ENCODE assay signal across 12 mouse cellular contexts in genomic region chr17:71730655-71731054, GRCm38 (mm10). TPM values are rescaled to one million over a fixed set of nuclear protein-coding genes. Genes with fewer than 3 reads are reported as not detected.
DNase-seq lines count a peak whose midpoint lies in the region; ATAC-seq and TF ChIP-seq lines count a peak whose summit lies in the region.
"Had no signal": no experiment of that assay in that cellular context is flagged by ENCODE, and none has a peak within 500 bp of the region (broad histone marks: within the 10 kb centered on the region; RNA-seq: fewer than 3 reads in every experiment).

No protein-coding gene starts in this region.

- H3K9ac ChIP-seq in liver, adult 2 months (ENCODE audit: low read depth, low read length): no peak overlapping the region
- no peak overlapping the region for H3K9ac ChIP-seq in liver, embryonic 12.5 days
- H3K9ac ChIP-seq: intestine, embryonic 15.5 days; liver, embryonic 14.5 days; stomach, embryonic 15.5 days had no signal

- H3K27ac ChIP-seq in liver, adult 2 months (replicated peaks; ENCODE audit: insufficient read depth, low read depth, low read length): no peak overlapping the region
- H3K27ac ChIP-seq in liver, embryonic 12.5 days: no peak overlapping the region
- H3K27ac ChIP-seq: intestine, embryonic 15.5 days; liver, embryonic 14.5 days; stomach, embryonic 15.5 days had no signal

- no peak for TF ChIP-seq CTCF in liver, adult 2 months (IDR thresholded peaks at IDR 0.05; ENCODE audit: low read depth, low read length)

- intact Hi-C loops in gastrocnemius, postnatal 14 days (cut with DNase I; ENCODE audit: low total_unique reads): no loop called here
- intact Hi-C loops in heart, postnatal 14 days (cut with DNase I): no loop called here

- peak; percentile 2 for DNase-seq in liver, adult 2 months (ENCODE audit: extremely low read depth, low read depth, low spot score)
- DNase-seq in gastrocnemius, postnatal 14 days: peak; percentile 68
- DNase-seq in heart, postnatal 14 days: peak; percentile 57 to 74
- DNase-seq in skeletal muscle tissue, adult 2 months (ENCODE audit: low read depth, low spot score): peak; percentile 89
- DNase-seq in thymus, postnatal 14 days: no peak
- no peak for DNase-seq in thymus, adult 18-20 months

- ATAC-seq in liver, embryonic 12.5 days: no peak
- ATAC-seq: intestine, embryonic 15.5 days had no signal

- no peak for TF ChIP-seq POLR2A in liver, adult 2 months (IDR thresholded peaks at IDR 0.05; ENCODE audit: extremely low read depth, insufficient read depth, low read length)

- H3K9me3 ChIP-seq in liver, embryonic 12.5 days (replicated peaks): no peaks in the 10 kb centered on the region
- H3K9me3 ChIP-seq: intestine, embryonic 15.5 days; stomach, embryonic 15.5 days had no signal

- H3K4me1 ChIP-seq in liver, adult 2 months (ENCODE audit: control insufficient read depth, insufficient read depth, low read length): no peaks in the 10 kb centered on the region
- no peaks in the 10 kb centered on the region for H3K4me1 ChIP-seq in liver, embryonic 12.5 days
- H3K4me1 ChIP-seq: intestine, embryonic 15.5 days; stomach, embryonic 15.5 days had no signal

- H3K79me2 ChIP-seq in liver, adult 2 months (ENCODE audit: control insufficient read depth, insufficient read depth, low read length): no peaks in the 10 kb centered on the region

- 30% methylated on average over 2 of the region's 2 CpGs for WGBS in liver, adult 2 months
- 60% methylated on average over 2 of the region's 2 CpGs for WGBS in liver, embryonic 12.5 days (ENCODE audit: insufficient replicate concordance)

- H3K27me3 ChIP-seq in liver, adult 2 months (ENCODE audit: control insufficient read depth, insufficient read depth, low read length): no peaks in the 10 kb centered on the region
- no peaks in the 10 kb centered on the region for H3K27me3 ChIP-seq in liver, embryonic 12.5 days (replicated peaks)
- H3K27me3 ChIP-seq: intestine, embryonic 15.5 days; stomach, embryonic 15.5 days had no signal

- no peak overlapping the region for H3K4me3 ChIP-seq in liver, adult 2 months (ENCODE audit: insufficient read depth, low read depth, low read length)
- no peak overlapping the region for H3K4me3 ChIP-seq in liver, embryonic 12.5 days
- H3K4me3 ChIP-seq: intestine, embryonic 15.5 days; stomach, embryonic 15.5 days had no signal

- no peak overlapping the region for H3K4me2 ChIP-seq in liver, embryonic 12.5 days
- H3K4me2 ChIP-seq: intestine, embryonic 15.5 days; stomach, embryonic 15.5 days had no signal

- no peaks in the 10 kb centered on the region for H3K36me3 ChIP-seq in liver, adult 2 months (ENCODE audit: control insufficient read depth, insufficient read depth, low read length)
- no peaks in the 10 kb centered on the region for H3K36me3 ChIP-seq in liver, embryonic 12.5 days
- H3K36me3 ChIP-seq: intestine, embryonic 15.5 days; stomach, embryonic 15.5 days had no signal

RNA-seq across cellular contexts. Expression of gene Pcare, which starts 22.0 kb away (rescaled TPM):
- total RNA-seq in liver, adult 2 months (2014; rRNA removed): not detected in 2 replicates
- polyA plus RNA-seq in liver, adult 2 months (2012; rRNA removed): not detected in 2 replicates
- 0.02 TPM in 1 of 2 replicates, not detected in the other for polyA plus RNA-seq in liver, embryonic 12.5 days (2016; fragmentation: Nextera tagmentation; extraction: Ambion mirVana)
- not detected for total RNA-seq in gastrocnemius, postnatal 14 days (2021)
- under 1 TPM; 0.26 to 0.41 TPM for total RNA-seq in heart, postnatal 14 days (2021)
- polyA plus RNA-seq: embryonic facial prominence, embryonic 11.5 days; intestine, embryonic 15.5 days; midbrain, postnatal 0 days; stomach, embryonic 15.5 days had no signal

RNA-seq across cellular contexts. Expression of gene Clip4, which starts 37.6 kb away (rescaled TPM):
- total RNA-seq in liver, adult 2 months (2014; rRNA removed): 0.28 and 0.67 TPM in 2 replicates
- 0.17 and 0.31 TPM in 2 replicates for polyA plus RNA-seq in liver, adult 2 months (2012; rRNA removed)
- 0.35 and 0.87 TPM in 2 replicates for polyA plus RNA-seq in liver, embryonic 12.5 days (2016; fragmentation: Nextera tagmentation; extraction: Ambion mirVana)
- 10 to 100 TPM; 44.7 to 58.8 TPM for total RNA-seq in gastrocnemius, postnatal 14 days (2021)
- total RNA-seq in heart, postnatal 14 days (2021): 100 to 1,000 TPM; 154 to 172 TPM

RNA-seq across cellular contexts. Expression of gene Togaram2, which starts 57.6 kb away (rescaled TPM):
- total RNA-seq in liver, adult 2 months (2014; rRNA removed): not detected in 2 replicates
- polyA plus RNA-seq in liver, adult 2 months (2012; rRNA removed): not detected in 2 replicates
- 0.07 TPM in 1 of 2 replicates, not detected in the other for polyA plus RNA-seq in liver, embryonic 12.5 days (2016; fragmentation: Nextera tagmentation; extraction: Ambion mirVana)
- 1 to 10 TPM in 1 of 2 experiments, under 1 TPM in 1; 0.82 to 1.1 TPM for total RNA-seq in gastrocnemius, postnatal 14 days (2021)
- 1 to 10 TPM; 2.0 to 2.3 TPM for total RNA-seq in heart, postnatal 14 days (2021)
- polyA plus RNA-seq: embryonic facial prominence, embryonic 11.5 days had no signal

Comparison
In these comparisons a context has a peak if more than half of its experiments do, and no peak if none do; other contexts are left out.
1. DNase-seq: peak in liver, adult 2 months (single experiment), gastrocnemius, postnatal 14 days (single experiment), heart, postnatal 14 days (2 of 2) and skeletal muscle tissue, adult 2 months (single experiment); none in thymus, postnatal 14 days (single experiment) and thymus, adult 18-20 months (0 of 2).
2. RNA of gene Clip4, which starts 37.6 kb away (total RNA-seq): 154 to 172 TPM in heart, postnatal 14 days and 44.7 to 58.8 TPM in gastrocnemius, postnatal 14 days; 0.28 to 0.67 TPM in liver, adult 2 months; every median in the first group is over 10 times any median in the second.